Mouse (Mus musculus): ENCODE measurements around the gene Lrp6.

Gene Lrp6

DNA sequence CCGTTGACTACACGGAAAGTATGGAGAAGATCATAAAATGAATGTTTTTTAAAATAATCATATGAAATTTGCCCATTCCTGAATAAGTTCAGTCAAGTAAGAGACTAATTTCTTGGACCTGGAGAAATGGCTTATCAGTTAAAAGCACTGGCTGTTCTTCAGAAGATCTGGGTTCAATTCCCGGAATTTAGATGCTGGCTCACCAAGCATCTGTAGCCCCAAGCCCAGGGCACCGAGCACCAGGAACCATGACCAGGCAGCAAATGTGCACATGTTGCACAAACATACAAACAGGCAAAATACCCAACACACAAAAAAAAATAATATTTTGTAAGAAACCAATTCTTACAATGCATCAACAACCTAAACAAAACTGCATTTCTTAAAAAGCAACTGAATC is 37.4 kb downstream of the Lrp6 start:
- no peak for DNase-seq

- no peak for DNase-seq
These were observed 38.4 kb downstream of the Lrp6 start for GRCm38 (mm10) chr6:134528396-134528795.

- DNase-seq = no peak
These were observed 39.1 kb downstream of the Lrp6 start for GRCm38 (mm10) chr6:134527596-134528128.

DNA sequence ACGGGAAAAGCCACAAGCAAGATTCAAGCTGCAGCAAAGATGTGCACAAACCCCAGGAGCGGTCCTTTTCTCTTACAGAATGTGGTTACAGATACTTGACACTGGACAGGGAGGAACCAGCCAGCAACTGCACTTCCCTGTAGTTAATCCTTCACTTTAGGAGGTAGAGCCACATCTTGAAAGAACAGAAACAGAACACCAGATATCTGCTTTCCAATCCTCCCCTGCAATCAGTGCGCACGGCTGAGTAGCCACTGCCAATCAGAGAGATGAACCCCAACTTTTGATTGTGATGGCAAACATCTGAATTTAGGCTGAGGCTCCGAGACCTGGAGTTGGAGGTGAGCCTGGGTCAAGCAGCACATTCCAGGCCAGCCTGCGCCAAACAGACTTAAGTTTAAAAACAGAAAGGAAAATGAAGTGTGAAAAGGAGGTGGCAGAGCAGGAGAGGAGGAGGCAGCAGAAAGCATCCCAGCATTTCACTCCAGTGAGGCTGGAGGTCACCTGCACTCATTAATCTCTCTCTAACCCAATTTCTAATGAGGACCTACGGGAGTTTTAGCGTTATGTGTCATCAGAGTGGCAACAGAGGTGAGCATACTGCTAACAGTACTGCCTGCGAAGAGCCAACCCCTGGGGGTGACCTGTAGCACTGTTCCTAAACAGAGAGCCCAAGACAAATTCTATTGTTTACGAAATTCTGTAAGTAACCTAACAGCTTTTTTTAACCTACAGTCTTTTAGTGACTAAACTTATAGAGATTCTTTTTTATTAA is 39.8 kb downstream of the Lrp6 start:
- DNase-seq = no peak

DNA sequence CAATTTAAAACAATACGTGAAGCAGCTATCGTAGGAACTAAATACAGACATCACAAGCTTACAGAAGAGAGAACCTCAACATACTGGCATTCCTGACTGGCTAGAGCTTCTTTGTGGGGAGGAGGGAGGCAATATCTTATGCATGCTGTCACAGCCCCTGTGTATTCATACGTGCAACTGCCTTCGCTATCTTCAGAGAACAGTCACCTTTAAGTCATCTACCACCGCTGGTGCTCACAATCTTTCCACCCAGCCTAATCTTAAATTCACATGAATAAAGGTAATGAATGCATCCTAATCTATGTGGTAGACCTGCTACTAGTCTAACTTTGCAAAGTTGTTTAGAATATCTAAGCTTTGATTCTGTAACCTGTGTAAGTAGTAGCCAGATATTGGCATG is 40.5 kb downstream of the Lrp6 start:
- no peak for DNase-seq

GRCm38 (mm10) chr6:134521411-134521810 is 45.4 kb downstream of the Lrp6 start:
- DNase-seq = no peak

- DNase-seq = no peak
These were observed 45.9 kb downstream of the Lrp6 start for GRCm38 (mm10) chr6:134520821-134521220.

DNA sequence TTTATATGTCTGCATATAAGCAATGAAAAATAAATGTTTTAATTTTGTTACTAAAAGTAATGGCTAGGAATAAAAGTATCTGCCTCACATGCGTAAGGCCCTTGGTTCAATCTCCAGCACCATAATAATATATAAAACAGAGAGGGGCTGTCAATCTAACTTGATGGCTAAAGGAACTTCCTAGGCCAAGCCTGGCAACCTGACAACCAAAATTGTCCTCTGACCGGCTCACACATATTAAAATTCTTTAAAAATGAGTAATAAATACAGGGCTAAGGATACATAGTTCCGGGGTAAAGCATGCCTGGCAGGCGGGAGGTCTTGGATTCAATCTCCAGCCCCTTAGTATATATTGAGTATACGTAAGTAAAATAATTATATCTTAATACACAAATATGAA is 48.3 kb downstream of the Lrp6 start:
- DNase-seq = no peak

- DNase-seq = no peak
These were observed 49.6 kb downstream of the Lrp6 start for GRCm38 (mm10) chr6:134517141-134517540.

DNA sequence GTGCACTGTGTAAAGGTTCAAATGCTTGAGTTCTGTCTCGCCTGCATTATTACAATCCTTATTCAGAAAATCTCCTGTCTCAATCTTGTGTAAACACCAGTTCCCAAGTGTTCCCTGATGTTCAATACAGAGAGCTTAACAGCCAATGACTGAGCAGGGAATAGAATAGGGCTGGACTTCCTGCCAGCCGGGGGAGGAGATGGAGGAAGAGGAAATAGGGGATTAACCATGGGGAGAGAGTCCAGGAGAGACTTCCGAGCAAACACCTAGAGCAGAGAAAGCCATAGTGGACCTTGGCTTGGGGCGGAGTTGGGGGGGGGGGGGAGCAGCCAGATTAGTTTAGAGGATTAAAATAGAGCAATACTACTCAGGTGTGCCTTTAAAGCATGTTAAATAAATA is 51.3 kb downstream of the Lrp6 start:
- DNase-seq = no peak

DNA sequence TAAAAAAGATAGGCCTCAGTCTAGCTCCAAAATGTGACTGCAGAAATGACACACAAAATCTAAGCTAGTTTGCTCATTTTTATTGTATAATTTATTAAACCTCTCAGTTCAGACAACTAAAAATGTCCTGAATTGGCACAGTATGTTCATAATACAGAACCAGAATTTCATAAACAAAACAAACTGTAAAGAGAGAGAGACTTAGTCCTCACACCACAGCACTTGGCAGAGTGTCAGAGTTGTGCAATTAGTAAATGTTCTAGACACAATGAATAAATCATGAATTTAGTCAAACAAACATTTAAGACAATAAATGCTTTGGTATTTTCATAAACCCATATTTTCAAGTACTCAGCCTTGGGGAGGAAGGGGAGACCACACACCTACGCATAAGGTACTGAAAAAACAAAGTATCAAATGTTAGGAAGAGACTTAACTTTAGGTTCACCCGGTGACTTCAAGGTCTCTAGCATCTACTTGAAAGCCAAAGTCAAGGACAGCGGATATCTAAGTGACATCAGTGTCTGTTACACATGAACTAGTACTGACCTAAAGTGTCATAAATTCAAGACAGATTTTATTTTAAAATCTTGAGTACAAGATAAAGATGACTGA is 52.8 kb downstream of the Lrp6 start:
- no peak for DNase-seq

- no peak for DNase-seq
These were observed 53.8 kb downstream of the Lrp6 start for GRCm38 (mm10) chr6:134513011-134513410.

- DNase-seq = no peak
These were observed 54.3 kb downstream of the Lrp6 start for GRCm38 (mm10) chr6:134512478-134512877.

DNA sequence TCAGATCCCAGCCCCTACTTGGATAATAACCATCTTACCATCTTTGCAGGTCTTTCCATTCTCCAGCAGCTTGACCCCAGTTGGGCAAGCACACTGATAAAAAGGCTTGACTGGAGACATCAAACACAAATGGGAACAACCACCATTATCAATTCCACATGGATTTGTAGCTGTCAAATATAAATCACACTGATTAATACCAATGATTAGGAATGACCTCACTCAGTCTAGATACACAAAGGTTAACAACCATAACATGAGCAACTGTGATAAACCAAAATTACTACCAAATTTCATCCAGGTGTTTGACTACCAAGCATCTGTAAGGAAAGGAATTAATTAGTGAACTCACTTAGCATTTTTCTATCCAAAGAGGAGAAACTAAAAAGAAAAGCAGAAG is 55.6 kb downstream of the Lrp6 start:
- no peak for DNase-seq

DNA sequence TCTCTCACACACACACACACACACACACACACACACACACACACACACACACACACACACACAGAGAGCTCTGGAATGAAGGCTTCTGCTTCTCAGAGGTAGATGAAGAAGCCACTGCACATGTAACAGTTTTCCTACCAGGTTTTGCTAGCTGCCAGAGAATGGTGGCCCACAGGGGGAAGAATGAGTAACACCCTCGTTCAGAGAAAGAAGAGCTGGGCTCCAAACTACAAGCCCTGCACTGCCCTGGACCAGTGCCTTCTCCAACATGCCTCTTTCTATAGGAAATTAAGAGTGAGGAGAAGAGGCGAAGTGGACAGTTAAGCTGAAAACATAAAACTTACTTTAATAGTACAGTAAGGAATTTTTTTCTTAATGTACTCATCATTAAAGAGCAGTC is 56.5 kb downstream of the Lrp6 start:
- DNase-seq = no peak

GRCm38 (mm10) chr6:134509731-134510226 is 57.0 kb downstream of the Lrp6 start:
- no peak for DNase-seq

GRCm38 (mm10) chr6:134504866-134505265 is 61.9 kb downstream of the Lrp6 start:
- no peak for DNase-seq

DNA sequence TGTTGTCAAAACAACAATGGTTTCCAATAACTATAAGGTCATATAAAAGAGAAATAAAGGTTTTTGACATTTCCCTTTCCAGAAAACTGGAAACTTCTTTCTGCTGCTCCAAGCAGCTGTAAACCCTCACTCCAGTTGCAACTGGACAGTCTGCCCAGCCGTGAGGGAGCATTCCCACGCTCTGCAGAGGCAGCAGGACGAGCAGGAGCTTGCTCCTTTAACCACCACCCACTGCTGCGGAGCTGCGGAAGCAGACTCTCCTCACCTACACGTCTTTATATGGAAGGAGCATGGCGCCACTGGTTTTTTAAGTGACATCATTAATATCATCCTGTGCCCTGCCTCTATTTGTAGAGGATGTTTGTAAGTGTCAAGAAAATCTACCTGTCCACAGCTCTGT is 64.4 kb downstream of the Lrp6 start:
- no peak for DNase-seq

- DNase-seq = no peak
These were observed 66.2 kb downstream of the Lrp6 start for GRCm38 (mm10) chr6:134500381-134501162.

DNA sequence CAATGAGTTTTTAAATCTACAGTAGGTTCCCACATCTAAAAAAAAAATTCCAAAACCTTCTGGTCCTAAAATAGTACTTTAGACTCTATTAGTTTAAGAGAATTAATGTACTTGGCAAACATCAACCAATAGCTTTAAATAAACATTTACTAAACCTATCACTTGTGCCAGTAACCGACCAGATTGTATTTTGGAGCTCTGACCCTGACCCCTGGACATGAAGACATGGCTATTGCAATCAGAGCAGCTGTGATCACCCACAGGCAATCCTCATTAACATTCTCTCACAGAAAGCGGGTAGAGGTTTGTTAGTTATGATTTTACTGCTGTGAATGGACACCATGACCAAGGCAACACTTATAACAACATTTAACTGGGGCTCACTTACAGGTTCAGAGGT is 67.7 kb downstream of the Lrp6 start:
- DNase-seq = no peak

GRCm38 (mm10) chr6:134498518-134498917 is 68.2 kb downstream of the Lrp6 start:
- DNase-seq = no peak

DNA sequence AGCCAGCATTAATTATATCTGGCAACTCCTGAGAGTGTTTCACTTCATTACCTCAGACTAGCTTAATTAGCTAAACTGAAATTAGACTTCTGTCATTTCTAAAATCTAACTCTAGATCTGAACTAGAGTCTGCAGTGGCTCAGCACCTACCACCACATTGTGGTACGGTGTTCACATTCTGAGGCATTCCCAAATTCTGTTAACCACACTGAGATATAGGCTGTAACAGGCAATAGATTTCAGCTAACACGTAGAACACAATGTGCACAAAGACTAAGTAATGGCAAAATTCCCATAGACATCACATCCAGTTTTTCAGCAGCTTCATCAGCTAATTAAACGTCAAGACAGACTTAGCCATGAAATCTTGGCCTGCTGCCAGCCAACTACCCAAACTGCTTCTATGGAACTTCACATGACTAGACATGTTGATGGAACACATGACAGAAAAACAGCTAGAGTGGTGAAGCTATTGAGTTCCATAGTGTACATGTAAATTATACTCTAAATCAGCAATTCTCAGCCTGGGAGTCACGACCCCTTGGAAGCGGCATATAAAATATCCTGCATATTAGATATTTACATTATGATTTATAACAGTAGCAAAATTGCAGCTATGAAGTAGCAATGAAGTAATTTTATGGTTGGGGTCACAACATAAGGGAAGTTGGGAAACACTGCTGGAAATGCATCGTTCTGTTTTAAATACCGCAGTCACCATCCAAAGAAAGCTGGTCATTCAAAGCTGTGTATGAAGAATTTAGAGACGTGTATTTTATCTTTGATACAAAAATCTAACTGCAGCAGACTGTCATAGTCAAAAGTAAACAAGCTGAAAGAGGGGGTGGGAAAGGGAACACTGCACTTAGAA is 71.7 kb downstream of the Lrp6 start:
- DNase-seq = peak in 1 of 2 experiments; percentile 35
